Mouse (Mus musculus): ENCODE data around the gene Fto.

Gene Fto

DNA sequence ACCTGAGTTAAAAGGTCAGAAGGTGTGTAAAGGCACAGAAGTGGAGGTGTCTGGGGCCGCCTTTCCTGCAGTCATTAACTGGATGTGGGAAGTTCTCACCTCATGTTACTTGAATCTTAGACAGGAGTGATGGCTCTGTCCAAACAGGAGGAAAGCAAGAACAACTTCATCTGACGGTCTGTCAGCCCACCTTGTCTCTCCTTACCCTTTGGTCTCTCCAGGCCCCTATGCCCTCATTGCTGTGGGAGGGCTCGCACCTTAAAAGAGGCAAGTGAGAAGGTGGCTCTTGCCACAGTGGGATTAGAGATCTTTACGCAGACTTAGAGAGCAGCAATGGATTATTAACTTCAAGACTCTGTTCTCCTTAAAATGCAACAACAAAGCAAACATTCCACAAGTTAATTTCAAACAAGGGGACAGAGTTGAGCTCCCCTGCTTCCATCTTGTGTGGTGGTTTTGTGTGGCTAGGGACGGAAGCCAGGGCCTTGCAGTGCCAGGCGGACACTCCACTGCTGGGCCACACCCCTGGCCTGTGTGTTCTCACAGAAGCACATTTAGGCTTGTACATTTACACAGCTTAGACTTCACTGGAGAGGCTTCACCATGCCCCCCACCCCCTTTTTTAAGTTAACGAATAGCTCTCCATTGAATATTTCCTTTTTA is 135.5 kb downstream of the Fto start:
- no peak for DNase-seq (ENCODE audit: low read depth, low spot score)

GRCm38 (mm10) chr8:91454926-91455325 is 141.6 kb downstream of the Fto start:
- no peak for DNase-seq (ENCODE audit: low read depth, low spot score)

DNA sequence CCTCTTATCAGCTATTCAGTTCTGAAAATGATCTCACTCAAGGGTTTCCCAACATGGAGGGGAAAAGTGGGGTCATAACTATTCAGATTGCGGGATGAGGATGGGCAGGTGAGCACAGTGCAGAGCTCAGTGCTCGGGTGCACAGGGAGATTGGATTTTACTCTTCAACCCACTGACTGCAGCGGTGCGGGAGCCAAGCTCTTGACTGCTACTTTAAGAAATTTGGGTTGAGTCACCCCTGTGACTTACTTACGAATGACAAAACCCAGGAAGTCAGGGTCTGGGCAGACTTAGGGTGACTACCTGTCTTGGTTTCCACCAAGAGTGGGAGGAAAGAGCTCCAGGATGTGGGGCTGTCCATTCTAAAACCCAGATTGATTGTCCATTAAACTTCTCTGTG is 142.3 kb downstream of the Fto start:
- no peak for DNase-seq (ENCODE audit: low read depth, low spot score)

DNA sequence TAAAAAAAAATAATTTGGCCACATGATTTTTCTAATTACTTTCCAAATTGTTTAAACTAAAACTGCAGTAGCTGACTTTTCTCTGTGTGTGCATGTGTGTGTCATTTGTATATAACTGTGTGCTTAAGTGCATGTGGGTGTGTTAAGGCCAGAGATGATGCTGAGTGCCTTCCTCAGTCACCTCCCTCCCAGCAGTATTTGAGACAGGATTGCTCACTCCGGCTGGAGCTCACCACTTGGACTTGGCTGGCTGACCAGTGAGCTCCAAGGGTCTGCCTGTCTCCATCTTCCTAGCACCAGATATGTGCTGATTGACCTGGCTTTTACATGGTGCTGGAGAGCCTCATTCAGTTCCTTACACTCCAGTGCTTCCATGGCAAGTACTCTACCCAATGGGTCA is 144.7 kb downstream of the Fto start:
- DNase-seq (ENCODE audit: low read depth, low spot score): no peak

DNA sequence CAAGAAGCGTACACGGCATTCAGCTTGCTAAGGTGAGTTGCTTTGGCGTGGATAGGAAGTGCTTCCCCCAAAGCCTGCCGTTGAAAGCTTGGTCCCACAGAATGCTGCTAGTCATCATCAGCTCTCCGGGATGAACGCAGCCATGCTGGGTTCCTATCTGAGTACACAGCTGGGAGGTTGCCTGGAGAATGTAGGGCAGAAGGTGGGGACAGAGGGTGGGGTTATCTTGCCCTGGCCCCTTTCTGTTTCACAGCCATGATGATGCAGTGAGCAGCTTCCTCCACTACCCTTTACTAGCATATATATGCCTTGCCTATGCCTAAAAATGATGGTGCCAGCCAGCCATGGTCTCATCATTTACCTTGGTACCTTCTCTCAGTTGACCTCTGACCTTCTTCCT is 147.6 kb downstream of the Fto start:
- no peak for DNase-seq (ENCODE audit: low read depth, low spot score)

DNA sequence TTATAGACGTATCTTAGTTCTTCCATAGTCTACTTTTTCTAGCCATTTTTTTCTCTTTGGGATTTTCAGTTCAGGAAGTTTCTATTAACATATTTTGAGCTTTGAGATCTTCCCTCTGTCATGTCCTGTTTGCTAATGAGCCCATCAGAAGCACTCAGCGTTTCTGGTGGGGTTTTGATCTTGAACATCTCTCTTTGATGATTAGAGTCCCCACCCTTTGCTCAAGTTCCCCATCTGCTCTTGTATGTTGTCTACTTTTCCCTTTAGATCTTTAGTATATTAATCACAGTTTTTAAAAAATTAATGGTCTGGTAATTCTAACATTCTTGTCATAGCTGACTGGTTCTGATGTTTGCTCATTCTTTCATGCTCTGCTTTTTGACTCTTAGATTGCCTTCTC is 150.4 kb downstream of the Fto start:
- DNase-seq (ENCODE audit: low read depth, low spot score): no peak

DNA sequence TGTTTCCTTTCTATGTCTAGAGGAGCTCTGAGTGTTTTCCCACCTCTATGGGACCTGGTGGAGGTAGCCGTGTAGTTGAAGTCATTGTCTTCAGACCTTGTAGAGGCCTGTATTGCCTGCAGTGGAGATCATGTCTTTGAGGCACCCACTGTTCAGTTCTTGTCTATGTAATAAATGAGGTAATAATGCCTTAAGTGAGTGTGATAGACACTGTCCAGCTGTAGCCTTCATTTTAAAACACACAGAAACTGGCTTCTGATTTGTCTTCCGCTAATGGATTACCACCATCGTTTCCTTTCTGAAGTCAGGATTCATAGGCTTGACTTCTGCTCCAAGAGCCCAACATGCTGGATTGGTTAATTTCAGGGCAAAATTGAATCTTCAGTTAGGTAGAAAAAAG is 154.1 kb downstream of the Fto start:
- DNase-seq (ENCODE audit: low read depth, low spot score): no peak

DNA sequence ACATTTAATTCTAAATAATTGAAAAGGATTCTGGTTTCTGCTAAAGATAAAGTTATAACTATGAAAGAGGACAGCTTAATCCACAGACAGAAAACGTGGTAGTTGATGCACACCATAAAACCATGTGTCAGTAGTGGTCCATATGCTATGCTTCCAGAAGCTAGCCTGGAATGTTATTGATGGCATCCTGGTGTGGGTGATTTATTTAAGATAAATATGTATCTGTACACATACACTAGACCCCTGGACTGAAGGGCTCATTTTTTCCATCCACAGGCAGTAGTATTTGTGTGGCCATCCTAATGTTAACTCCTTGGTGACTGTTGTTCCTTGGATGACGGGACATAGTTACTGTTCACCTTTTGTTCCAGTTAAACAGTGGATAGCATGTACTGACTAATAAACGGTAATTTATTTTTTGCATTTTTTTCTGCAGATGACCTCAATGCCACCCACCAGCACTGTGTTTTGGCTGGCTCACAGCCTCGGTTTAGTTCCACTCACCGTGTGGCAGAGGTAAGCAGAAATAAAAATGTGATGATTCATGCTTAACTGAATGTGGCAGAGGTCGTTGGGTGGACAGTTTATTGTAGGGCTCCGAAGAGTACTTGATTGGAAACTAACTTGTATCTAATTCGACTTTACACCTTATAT is 154.7 kb downstream of the Fto start:
- no peak for DNase-seq (ENCODE audit: low read depth, low spot score)

GRCm38 (mm10) chr8:91469441-91469840 is 156.1 kb downstream of the Fto start:
- DNase-seq (ENCODE audit: low read depth, low spot score): no peak

GRCm38 (mm10) chr8:91474731-91475279 is 161.5 kb downstream of the Fto start:
- no peak for DNase-seq (ENCODE audit: low read depth, low spot score)

- DNase-seq (ENCODE audit: low read depth, low spot score): no peak
These were observed 163.7 kb downstream of the Fto start for GRCm38 (mm10) chr8:91476988-91477387.

DNA sequence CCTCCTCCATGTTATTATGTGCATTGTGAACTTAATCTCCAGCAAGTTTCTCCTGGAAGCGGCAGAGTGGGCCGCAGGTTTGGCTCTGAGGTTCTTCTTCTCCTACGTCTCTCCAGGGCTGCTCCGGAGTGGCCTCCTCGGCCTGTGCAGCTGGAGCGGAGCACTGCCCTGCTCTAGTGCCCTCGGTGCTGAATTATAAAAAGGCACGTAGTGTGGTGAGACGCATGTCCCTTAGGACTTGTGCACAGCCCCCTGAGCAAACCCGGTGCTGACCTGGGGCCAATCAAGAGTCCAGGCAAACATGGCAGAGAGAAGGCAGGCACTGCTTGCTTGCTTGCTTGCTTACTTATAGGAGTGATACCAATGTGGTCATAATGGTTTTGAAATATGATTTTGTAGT is 164.1 kb downstream of the Fto start:
- no peak for DNase-seq (ENCODE audit: low read depth, low spot score)

- DNase-seq (ENCODE audit: low read depth, low spot score): no peak
These were observed 169.2 kb downstream of the Fto start for GRCm38 (mm10) chr8:91482511-91482910.

GRCm38 (mm10) chr8:91486394-91486793 is 173.1 kb downstream of the Fto start:
- no peak for DNase-seq (ENCODE audit: low read depth, low spot score)

DNA sequence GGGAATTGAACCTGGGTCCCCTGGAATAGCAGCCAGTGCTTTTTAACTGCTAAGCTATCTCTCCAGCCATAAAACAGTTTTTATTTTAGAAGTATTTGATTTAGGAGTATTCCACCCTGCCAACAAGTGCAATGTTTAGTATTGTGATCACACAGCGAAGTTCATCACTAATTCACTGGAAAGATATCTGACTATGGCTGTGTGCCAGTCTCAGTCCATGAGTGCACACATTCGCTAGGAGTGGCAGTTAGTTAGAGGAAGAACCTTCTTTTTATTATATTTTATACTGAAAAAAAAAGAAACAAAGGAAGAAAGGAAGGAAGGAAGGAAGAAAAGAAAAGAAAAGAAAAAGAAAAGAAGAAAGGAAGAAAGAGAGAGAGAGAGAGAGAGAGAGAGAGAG is 174.1 kb downstream of the Fto start:
- no peak for DNase-seq (ENCODE audit: low read depth, low spot score)

- DNase-seq (ENCODE audit: low read depth, low spot score): peak; percentile 59
These were observed 174.9 kb downstream of the Fto start for GRCm38 (mm10) chr8:91488086-91488783.

GRCm38 (mm10) chr8:91488784-91489450 is 175.6 kb downstream of the Fto start:
- DNase-seq (ENCODE audit: low read depth, low spot score): no peak

DNA sequence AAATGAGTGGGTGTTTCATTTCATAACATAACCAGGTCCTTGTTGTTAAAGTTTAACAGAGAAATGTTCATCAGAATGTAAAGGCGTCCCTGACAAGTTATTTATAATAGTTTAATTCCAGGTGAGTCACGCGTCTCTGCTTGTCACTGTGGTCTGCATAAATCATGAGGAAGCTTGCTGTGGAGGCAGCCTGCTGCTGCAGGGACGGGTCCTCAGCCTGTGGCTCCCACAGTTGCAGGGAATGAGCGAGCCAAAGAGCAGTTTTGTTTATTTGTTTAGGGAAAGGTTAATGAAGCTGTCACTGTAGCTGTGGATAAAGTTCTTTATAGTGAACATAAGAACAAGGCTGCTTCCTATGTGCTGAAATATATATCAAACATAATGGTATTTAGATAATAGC is 176.7 kb downstream of the Fto start:
- no peak for DNase-seq (ENCODE audit: low read depth, low spot score)

DNA sequence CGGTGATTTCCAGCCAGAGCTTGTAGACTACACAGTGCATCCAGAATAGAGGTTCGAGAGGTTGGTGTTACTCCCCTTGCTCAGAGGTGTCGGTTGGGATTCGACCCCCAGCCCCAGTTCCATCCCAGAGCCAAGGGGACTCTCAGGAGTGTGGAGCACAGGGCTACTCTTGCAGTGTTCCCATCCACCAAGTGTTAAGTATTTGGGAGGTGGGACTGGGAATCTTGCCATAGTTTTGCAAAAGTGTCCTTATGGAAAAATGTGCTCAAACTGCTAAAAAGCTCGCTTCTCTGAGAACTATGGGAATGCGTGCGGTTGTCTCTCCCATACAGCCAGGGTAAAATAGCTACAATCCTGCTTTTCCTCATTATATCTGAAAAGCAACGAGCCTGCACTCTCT is 180.0 kb downstream of the Fto start:
- DNase-seq (ENCODE audit: low read depth, low spot score): no peak

- no peak for DNase-seq (ENCODE audit: low read depth, low spot score)
These were observed 181.4 kb downstream of the Fto start for GRCm38 (mm10) chr8:91494501-91495259.

- DNase-seq (ENCODE audit: low read depth, low spot score): no peak
These were observed 181.9 kb downstream of the Fto start for GRCm38 (mm10) chr8:91495260-91495601.

DNA sequence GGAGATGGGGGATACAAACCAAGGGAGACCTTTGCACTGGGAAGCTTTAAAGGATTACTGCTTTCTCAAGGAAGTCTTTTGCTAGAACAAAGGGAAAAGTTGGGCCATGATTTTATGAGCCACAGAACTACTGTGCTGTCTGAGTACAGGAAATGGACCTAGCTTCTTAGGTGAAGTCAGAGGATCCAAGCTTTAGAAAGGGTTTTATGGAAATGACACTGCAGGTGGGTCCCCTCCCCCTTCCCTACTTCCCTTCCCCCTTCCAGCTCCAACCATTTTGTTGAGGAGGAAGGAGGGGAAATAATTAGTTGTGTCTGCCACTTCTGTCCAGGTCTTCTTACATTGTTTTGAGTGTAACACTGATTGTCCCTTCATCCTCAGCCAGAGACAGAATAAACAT is 182.7 kb downstream of the Fto start:
- DNase-seq (ENCODE audit: low read depth, low spot score): no peak
